Mouse (Mus musculus): ENCODE measurements around the gene Macrod2.

Gene Macrod2

DNA sequence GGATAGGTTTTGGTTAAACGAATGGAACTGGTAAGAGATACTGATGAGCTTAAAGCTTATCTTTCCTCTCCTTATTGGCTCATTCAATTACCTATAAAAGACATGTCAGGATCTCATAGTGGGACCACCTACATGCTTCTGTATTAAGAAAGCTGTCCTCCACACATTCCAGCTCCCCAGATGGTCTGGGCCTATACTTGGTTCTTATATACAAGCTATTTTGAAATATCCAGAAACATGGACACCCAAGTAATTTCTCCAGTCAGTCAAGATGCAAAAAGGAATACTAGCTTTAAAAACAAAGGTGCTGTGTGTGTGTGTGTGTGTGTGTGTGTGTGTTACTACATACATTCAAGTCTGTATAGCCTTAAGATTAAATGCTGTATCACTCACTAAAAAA is 833.7 kb downstream of the Macrod2 start:
- no peak for DNase-seq

DNA sequence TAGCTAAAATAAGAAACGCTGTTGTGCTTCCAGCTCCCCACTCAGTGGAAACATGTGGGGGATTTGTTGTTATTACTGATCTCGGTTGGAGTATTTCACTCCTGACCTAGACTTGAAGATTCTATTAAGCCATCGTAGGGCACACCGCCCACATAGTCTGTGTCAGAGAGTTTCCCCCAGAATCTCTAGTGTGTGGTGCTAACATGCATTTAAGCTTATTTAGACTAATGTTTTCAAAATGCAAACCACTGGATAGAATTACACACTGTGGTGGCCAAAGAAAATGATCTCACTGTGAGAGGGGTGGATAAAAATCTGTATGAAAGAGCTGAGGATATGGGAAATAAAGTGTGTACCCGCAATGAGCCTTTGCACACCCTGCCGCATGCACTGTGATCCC is 834.7 kb downstream of the Macrod2 start:
- no peak for DNase-seq

DNA sequence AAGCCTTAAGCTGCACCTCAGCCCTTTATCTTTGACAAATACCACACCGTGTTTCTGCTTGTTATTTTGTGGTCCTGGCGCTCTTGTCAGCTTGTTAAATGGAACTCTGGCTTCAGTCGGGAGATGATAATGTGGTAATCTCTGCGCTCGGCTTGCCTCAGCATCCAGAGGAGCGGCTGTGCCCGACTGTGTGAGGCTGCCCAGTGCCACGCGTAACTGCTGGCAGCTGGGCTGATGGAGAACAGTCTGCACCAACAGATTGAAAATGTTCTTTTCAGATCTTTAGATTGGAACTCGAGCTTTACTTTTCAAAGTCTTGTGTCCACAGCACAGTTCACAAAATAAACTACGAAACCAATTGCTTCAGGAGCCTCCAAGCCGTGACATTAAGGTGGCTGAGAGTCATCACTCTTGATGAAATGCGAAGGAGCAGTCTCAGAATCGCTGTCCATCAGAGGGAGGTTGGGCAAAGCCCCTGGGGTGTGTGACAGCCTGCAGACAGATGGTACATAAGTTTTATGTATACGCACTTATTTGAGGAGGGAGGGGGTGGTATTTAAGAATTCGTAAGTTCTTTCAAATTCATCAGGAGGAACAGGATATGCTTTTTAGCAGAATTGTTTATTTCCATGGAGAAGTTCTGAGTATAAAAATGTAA is 836.0 kb downstream of the Macrod2 start:
- peak; percentile 6 for DNase-seq

DNA sequence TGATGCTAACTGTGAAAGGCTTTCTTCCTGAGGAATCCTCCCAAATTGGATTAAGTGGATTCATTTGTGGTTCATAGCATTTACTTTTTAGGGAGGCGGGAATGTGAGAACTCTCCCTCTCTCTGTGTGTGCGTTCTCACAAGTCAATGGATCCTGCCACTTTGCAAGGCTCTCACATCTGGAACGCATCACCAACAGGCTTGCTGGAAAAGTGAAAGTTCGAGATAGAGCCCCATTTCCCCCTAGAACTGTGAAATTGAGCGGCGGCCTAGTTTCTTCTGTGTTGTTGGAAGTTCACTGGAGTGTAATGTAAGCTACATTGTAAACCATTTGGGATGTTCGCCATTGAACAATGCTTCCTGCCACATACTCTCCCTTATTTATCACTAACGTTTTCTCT is 839.2 kb downstream of the Macrod2 start:
- no peak for DNase-seq

DNA sequence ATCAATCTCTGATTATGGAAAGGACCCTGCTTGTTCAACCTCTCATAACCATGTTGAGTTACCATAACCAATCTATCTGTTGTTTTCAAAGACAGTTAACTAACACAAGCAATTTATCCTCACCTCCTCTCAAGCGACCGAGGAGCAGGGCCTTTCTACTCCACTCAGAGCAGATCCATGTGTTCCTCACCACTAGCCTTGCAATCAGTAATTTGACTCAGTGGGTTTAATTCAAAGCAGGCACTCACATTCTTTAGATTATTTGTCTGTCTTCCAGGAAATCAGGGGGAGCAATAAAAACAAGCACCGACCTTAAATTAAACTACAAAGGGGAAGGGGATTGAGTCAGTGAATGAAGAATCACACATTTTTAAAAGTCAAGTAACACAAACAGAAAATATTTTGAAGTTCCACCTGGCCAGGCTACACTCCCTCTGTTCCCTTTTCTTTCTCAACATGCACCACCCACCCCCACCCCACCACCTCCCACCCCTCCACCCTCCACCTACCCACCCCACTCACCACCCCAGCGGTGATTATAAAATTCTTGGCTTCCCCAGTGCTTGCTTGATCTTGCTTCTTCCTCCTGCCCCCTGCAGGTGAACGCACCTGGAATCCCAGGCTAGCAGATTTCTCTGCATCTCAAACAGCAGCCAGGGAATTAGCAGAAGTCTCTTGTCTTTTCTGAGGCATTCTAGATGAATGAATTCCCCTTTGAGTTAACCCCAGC is 839.8 kb downstream of the Macrod2 start:
- no peak for DNase-seq

DNA sequence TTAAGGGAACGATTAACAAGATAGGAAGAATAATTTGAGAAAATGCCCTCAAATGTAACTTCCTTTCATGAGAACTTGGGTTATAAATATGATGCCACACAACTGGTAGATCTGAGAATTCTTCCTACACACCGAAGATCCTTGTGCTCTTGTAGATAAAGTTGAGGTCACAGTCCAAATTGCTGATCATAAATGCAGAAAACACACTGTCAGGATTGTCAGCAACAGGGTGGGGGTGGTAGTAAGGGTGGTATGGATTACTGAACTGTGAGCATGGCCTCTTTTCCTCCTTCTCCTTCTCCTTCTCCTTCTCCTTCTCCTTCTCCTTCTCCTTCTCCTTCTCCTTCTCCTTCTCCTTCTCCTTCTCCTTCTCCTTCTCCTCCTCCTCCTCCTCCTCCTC is 852.6 kb downstream of the Macrod2 start:
- DNase-seq: no peak

DNA sequence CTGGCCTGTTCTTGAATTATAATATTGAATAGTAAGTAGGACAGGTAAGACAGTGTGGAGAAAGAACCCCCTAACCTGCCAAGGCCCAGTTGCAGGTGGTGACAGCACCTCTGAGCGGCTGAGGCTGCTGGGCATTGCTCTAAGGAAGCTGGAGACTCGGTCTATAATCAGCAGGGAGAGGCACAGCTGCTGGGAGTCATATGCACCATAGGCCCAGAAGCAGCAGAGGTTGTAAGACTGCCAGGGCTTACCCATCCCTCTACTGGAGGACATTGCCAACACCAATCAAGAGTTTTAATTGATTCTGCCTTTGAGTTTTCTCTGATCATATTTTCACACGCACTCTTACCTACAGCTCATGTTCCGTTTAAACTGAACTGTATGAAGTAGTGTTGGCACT is 869.5 kb downstream of the Macrod2 start:
- no peak for DNase-seq

DNA sequence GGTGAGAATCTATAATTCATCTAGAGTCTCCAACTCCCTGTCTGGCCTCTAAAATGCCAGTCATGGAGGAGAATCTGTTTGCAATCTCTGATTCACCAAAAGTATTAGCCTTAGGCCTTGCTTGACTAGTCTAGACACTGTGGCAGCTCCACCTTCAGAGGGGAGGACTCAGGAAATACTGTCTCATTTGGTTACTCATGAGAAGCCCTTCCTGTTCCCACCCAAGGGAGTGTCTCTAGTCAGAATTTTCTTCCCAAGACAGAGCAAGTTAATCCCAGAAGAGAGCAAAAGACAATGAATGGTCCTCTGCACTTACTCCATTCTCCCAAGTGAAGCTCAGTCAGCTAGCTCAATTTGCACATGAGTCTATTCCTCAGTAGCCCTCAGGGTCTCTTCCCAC is 871.5 kb downstream of the Macrod2 start:
- DNase-seq: no peak

DNA sequence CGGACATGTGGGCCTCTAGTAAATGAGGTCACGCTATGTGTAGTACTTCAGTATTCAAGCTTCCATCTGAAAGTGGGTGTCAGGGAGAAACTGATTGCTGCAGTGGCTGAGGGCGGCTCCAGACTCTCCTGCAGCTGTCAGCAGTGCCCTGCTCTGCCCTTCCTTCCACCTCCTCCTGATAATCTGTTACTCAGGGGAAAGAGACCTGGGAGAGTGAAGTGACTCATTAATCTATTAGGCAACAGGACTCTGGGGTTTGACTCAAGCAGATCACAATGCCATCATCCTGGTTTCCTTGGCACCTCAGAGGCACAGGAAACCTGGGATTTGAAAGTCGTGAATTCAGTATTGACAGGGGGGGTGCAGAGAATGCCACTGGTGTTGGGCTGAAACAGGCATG is 876.4 kb downstream of the Macrod2 start:
- DNase-seq: no peak

DNA sequence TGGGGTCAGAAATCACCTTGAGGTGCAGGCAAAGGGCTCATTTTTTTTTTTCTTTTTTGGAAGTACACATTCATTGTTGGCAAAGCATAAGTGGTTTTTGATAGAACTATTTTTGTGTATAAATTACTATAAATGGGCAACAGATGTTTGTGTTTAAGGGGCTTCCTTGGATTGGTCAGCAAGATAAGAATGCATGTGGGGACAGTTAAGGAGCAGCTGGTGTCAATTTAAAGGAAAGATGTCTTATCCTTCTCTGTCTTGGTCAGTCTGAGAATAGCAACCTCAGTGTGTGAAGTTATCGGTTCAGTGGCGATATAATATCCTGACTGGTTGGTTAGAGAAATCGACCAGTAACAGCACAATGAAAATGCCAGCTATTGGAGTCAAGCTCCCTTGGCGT is 877.9 kb downstream of the Macrod2 start:
- DNase-seq: no peak

DNA sequence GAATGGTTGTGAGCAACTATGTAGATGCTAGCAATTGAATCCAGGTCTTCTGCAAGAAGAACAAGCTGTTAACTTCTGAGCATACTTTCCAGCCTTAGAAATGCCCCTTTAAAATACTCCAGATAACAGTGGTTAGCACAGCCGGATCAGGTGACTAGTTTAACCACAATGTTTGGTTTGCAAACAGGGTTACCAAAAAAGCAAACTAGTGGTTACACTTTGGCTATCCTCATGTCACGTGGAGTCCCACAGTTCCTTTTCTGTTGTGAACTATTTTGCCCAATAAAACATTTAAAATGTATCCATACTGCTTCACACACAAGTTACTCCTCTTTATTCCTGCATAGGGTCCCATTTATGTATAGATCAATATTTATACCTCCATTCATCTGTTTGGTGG is 879.2 kb downstream of the Macrod2 start:
- DNase-seq: no peak

DNA sequence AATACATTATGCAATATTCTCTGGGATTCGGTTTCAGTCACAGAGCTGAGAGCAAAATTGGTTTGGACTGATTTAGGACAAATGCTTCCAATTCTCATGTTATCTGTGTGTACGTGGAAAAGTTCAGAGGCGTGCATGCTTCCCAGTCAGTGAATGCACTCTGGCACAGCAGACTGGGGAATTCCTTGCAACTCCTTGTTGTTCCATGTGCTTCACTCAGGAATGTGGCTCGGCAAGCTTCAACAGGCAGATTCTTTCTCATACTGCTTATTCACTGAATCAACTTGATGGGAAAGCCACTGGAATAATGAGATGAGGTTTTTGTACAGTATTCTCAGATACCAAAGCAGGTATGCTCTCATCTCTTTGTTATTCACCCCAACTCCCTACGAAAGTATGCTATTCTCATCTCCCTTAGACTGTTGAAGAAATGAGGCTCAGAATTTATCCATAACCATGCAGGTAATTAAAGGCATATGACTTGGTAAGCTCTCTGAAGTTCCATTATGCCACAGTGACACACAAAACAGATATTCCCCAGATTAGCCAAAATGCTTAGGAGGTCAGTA is 884.1 kb downstream of the Macrod2 start:
- DNase-seq: no peak

DNA sequence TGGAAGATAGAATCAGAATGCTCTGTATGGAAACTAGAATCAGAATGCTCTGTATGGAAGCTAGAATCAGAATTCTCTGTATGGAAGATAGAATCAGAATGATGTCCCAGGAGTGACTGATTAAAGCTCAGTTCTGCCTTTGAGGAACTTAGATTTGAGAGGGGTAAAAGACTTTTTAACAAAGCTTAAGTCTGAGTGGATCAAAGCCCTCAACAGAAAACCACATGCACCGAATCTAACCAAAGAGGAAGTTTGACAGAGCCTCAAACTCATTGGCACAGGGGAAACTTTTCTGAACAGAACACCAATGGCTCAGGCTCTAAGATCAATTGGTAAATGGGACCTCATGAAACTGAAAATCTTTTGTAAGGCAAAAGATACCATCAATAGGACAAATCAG is 885.7 kb downstream of the Macrod2 start:
- DNase-seq: no peak

DNA sequence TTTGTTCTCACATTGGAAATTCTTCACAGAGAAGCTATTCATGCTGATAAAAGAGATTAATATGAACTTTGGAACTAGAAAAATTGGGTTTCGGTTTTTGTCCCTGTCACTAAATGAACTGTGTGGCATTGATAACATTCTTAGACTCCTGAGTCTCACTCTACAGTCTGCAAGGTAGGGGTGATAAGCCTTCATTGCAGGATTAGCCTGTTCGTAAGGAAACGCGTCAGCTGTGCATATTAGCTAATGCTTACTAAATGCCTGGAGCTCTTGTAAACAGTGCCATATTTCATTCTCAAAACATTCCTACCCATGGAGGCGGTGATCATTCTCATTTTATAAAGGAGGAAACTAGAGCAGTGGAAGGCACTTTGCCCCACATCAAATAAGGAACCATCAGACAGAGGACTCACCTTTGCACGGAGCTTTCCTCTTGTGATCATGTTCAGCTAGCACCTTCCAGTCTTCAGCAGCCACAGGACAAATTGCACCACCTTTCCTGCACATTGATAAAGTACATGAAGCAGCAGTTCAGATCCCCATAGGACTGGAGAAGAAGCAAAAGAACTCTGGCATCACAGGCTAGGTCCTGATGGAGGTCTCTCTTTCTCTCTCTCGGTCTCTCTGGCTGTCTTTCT is 891.1 kb downstream of the Macrod2 start:
- DNase-seq: no peak

DNA sequence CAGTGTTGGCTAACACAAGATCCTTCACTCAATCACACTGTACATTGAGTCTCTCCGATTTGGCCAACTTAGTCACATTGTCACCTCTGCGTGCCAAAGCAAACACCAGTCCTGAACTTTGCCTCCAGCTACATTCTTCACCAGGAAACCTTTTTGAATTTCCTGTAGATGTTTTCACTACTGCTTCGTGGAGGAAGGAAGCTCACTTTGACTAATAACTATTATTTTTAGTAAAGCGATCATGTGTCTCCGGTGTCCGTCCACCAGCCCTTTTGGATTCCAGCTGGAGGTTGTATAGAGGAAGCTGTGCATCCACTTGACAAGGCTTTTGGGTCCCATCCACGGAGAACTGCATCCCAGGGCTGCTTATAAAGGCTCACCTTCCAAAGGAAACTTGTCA is 893.4 kb downstream of the Macrod2 start:
- no peak for DNase-seq

DNA sequence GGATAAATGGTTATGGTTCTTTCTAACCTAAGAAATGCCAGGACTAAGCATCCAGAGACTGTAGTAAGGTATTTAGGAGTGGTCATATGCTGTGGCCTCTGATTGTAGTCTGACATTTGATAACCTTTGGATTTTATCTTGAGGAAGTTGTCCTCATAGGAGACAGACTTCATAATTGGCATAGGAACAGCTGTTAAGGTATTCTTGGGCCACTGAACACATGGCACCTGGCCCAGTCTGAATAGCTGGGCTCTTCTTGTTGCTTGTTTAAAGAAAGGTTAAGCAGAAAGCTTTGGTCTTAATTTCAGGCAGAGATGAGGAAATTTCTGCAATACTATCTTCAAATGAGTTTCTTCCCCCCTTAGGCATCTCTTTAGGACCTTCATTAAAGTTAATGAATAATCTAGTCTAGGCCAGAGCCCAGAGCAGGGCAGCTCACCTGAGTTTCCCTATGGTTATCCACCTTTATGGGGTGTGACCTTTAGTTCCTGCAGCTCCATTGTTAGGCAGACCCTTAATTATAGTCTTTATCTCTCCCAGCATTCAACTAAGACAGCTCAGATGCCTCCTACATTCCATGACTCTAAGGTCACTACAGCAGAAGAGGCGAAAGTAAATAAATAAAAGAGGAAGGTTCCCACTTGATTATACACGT is 894.1 kb downstream of the Macrod2 start:
- no peak for DNase-seq

DNA sequence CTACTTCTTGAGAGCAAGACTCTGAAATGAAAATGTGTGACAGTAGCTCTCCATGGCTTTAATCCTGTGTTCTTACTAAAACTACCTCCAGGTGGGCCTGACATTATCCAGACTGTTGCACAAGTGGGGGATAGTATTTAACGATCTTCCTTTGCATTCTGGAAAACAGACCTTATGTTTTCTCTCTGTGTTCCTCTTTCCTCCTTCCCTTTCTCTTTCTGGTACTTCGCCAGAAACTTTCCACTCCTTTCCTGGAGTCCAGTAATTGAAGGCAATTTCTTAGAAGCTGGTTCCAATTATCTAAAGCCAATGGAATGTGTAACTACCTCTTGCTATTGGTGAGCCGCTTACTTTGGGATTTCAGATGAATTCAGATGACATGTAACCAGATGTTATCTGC is 897.7 kb downstream of the Macrod2 start:
- no peak for DNase-seq

DNA sequence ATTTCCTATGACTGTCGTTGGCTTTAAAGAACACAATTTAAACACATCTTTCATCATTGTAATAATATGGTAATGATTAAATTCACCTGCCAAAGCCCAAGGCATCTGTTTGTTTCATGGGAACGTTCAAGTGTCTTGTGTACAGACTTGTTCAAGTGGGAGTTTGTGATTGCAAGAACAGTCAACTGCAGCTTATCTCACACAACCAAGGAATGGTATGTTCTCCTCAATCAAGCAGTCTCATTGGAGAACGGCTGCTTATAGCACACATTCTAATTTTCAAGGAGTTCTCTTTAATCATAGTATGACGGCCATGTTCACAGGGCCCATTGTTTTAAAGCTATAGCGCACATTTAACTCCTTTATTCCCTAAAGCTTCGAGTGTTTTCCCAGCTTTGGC is 904.1 kb downstream of the Macrod2 start:
- DNase-seq: no peak

DNA sequence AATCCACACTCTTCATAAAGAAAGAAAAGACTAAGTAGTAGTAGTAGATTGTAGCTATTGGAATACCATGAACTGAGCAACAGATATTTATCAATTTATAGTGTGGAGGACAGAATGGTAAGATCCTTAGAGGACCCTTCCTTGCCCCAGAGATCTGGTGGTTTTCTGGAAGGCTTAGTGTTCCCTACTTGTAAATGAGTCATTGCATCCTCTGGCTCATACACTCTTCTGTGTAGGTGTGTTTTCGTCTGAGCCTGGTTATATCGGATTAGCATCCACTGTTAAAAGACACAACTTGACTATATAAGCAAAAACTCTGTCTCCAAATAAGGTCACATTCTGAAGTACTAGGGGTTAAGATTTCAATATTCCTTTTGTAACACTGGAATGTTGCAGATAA is 905.9 kb downstream of the Macrod2 start:
- DNase-seq: no peak

DNA sequence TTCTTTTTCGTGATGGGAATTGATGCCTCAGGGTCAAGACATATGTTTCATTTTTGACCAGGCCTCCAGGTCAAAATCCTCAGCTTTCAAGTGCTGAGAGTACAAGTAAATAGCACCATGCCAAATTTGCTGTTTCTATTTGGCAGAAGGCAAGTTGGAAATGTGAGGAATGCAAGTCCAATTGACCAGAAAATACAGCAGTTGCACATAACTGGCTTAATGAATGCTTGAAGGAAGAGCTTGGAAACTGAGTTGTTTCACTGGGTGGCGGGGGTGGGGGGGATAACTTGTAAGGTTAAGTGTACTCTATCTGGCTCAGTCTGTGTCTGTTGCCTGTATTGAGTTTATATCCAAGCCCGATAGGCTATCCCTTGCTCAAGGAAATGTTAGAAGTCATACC is 913.3 kb downstream of the Macrod2 start:
- DNase-seq: no peak

DNA sequence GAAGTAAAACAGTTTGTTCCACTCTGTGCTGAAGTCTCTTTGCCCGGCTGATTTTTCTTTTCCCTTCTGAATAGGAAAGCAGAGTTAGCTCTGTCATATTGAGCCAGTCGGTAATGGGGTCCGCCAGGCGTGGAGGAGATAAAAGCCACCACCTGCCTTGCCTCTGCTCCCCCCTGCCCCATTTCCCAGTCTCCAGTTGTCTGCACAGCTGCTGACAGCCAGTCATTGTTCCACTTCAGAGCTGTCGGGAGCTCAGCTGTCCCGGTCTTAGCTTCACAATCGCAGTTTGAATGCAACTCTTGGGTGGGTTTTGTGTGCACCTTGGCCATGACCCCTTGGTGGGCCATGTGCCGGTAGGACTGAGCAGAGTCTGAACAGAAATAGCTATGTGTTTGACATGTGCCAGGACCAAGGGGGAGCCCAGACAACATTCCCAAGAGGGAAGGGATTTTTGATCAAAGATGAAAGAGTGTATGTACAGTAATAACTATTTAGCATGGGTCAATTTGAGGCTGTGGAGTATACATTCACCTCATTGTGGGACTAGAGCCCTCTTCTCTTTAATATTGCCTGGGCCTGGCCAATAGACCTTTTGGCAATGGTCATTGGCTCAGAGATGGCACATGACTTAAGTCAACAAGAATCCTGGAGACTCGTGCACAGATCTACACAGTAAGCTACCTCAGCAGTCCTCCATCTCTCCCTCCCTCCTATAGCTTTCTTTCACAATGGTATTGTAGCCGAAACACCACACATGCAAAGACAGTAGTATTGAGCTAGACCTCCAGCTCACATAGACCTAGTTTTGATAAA is 917.2 kb downstream of the Macrod2 start:
- DNase-seq: no peak

DNA sequence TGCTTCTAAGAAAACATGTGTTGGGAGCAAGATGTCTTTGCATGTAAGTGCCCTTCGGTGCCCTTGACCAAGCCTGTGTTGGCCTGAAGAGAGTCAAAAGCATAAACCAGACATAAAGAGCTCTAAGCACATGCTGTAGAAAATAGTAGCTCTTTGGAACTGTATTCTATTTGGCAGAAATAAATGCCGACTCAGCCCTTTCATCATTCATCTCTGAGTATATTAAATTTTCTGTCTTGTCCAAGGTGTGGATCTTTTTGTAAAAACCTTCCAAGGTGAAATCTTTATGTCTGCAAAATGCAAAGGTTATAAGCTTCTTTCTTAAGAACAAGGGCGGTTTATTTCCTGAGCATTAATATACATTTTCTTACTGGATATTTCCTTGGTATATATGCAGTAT is 920.2 kb downstream of the Macrod2 start:
- DNase-seq: no peak

Data from cerebellum, adult 11 months (tissue).